Mouse (Mus musculus) embryonic facial prominence, embryonic 12.5 days (tissue): ENCODE data around the gene Sergef. TPM values are rescaled to one million over a fixed set of nuclear protein-coding genes. Genes with fewer than 3 reads are reported as not detected.
"Not testable (repeated sequence)": the region's sequence is repeated elsewhere in the genome, so short reads cannot be mapped to it uniquely, and the experiment has no call there.

Experiments used
- ATAC-seq: fragments of 200-750 bp; cut with Nextera tagmentation; 2 replicates; pipeline ENCODE4 v1.8.0; 2017; ENCODE audit not compliant: insufficient number of reproducible peaks, insufficient read depth, low FRiP score, low TSS enrichment
- H3K27ac ChIP-seq: fragments of 300-500 bp; sonication (generic); 2 replicates; pipeline ENCODE4 v1.5.1; 2016; ENCODE audit warnings: mild to moderate bottlenecking
- H3K27me3 ChIP-seq: fragments of 300-500 bp; sonication (generic); 2 replicates; pipeline ENCODE4 v1.6.1; 2016; ENCODE audit warnings: mild to moderate bottlenecking, moderate library complexity
- H3K36me3 ChIP-seq: fragments of 300-500 bp; sonication (generic); 2 replicates; pipeline ENCODE4 v1.6.1; 2016; ENCODE audit warnings: mild to moderate bottlenecking
- H3K4me1 ChIP-seq: fragments of 300-500 bp; sonication (generic); 2 replicates; pipeline ENCODE4 v1.6.1; 2016
- H3K4me2 ChIP-seq: fragments of 300-500 bp; sonication (generic); replicated peaks from 2 replicates; pipeline ENCODE4 v1.6.1; 2016; ENCODE audit warnings: mild to moderate bottlenecking, moderate library complexity
- H3K4me3 ChIP-seq: fragments of 300-500 bp; sonication (generic); 2 replicates; pipeline ENCODE4 v1.5.1; 2016; ENCODE audit warnings: mild to moderate bottlenecking
- H3K9ac ChIP-seq: fragments of 300-500 bp; sonication (generic); 2 replicates; pipeline ENCODE4 v1.6.1; 2016; ENCODE audit warnings: mild to moderate bottlenecking, moderate library complexity
- H3K9me3 ChIP-seq: fragments of 300-500 bp; sonication (generic); 2 replicates; pipeline ENCODE4 v1.6.1; 2016; ENCODE audit warnings: mild to moderate bottlenecking, moderate library complexity
- WGBS: fragments of 180-500 bp; shearing (Covaris S2); methylation state at CpG from one replicate; pipeline ENCODE4 v1.1.7; 2016; 5-methylcytosine and 5-hydroxymethylcytosine counted together
- polyA plus RNA-seq: library from polyadenylated mRNA; unstranded; fragments of >200 nt; fragmentation: Nextera tagmentation; extraction: Ambion mirVana; gene quantifications from 2 replicates; pipeline ENCODE4 v1.2.1, GENCODE M21; 2016

The Sergef gene
- polyA plus RNA-seq, result 13.5 and 14.1 TPM in 2 replicates

DNA sequence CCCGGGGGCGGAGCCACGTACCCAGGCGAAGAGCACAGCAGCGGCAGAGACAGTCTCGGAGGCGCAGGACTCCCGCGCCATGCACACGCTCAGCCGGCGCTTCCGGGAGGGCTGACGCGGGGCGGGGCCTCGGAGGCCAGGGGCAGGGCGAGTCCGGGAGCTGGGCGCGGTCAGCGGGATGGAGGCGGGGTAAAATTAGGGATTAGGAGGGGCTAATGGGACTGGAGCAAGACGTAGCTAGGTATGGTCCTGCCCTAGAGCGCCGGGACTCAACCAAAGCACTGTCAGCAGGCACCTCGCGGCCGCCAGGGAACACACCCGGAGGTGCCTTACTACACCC is at the start of gene Sergef:
Gene Sergef (minus strand): TSS at position 116 of the 340 bp plus-strand sequence.
- WGBS, result under 1% methylated on average over 30 of the region's 30 CpGs
- H3K9ac ChIP-seq, result peak within 1 kb of the TSS; percentile 66
- peak within 1 kb of the TSS; percentile 64 for H3K4me3 ChIP-seq
- H3K9me3 ChIP-seq, result no peaks in the 10 kb centered on the region
- H3K27ac ChIP-seq, result peak within 1 kb of the TSS; percentile 14; the same call in 1 of the 2 replicates
- peak; percentile 92 for ATAC-seq
- H3K4me1 ChIP-seq, result peaks cover 11% of the 10 kb centered on the region; the same call in 1 of the 2 replicates
- no peaks in the 10 kb centered on the region for H3K36me3 ChIP-seq
- peaks cover 8% of the 10 kb centered on the region; the same call in 1 of the 2 replicates for H3K27me3 ChIP-seq
- peak within 1 kb of the TSS; percentile 86 for H3K4me2 ChIP-seq

DNA sequence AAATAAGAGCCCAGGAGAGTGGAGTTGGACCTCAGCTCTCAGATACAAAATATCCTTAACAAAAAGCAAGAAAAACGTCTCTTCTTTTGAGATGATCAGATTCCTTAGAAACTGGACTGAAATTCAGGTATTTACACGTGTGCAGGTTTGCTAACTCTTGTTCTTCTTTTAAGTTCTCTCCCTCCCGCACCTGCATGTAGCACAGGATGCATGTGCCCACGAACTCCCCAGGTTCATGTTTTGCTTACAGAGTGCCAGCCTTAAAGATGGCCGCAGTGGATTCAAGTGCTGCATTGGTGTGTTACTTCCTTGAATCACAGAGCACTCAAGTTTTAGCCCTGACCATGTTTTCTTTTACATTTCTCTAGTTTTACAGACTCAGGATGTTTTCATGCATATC is 47.2 kb upstream of the Sergef start:
- H3K27ac ChIP-seq, result no peak overlapping the region
- no peak overlapping the region for H3K4me2 ChIP-seq
- no peak overlapping the region for H3K9ac ChIP-seq
- H3K4me1 ChIP-seq, result no peaks in the 10 kb centered on the region
- H3K27me3 ChIP-seq, result no peaks in the 10 kb centered on the region
- H3K9me3 ChIP-seq, result no peaks in the 10 kb centered on the region
- no peak overlapping the region for H3K4me3 ChIP-seq
- 85% methylated on average over 5 of the region's 5 CpGs for WGBS
- no peak for ATAC-seq
- H3K36me3 ChIP-seq, result peaks cover 31% of the 10 kb centered on the region

DNA sequence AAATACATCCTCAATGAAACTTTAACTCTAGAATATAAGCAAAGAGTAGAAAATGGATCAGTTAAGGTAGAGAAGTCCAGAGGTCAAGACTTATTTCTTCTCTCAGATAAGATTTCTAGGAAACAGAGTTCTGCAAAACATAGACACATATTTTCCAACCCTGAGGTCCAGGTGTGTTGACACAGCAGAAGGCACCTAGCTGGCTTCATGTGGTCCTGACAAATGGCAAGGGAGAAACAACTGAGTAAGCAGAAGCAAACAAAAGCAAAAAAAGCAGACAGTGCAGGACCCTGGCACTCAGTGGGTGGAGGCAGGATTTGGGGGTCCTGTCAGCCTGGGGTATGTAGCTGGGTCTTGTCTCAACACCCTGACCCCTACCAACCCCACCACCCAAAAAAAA is 41.1 kb upstream of the Sergef start:
- Histone ChIP-seq H3K4me2 (no peak overlapping the region), H3K36me3 (no peaks in the 10 kb centered on the region), H3K27me3 (no peaks in the 10 kb centered on the region), H3K9me3 (no peaks in the 10 kb centered on the region), H3K27ac (no peak overlapping the region), H3K9ac (no peak overlapping the region), H3K4me3 (no peak overlapping the region), H3K4me1 (peaks cover 4% of the 10 kb centered on the region; the same call in 1 of the 2 replicates)
- ATAC-seq, result no peak

DNA sequence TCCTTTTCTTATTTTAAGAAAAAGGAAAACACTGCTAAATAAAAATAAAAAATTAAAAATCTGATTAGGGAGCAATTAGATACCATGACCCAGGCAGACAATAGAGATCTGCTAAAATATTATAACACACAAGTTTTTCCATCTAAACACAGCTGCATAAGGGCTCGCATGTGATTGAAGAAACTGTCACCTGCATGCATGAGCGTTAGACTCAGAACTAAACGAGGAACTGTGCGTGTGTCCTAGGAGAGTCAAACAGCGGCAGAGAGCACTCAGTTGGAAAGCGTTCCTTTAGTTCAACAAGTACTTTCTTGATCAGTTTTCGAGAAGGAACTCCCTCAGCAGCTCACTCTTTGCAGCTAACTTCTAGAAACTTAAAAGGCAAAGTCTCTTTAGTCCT is 39.4 kb upstream of the Sergef start:
- not testable (repeated sequence) for H3K4me1 ChIP-seq, H3K4me3 ChIP-seq, H3K36me3 ChIP-seq, H3K9me3 ChIP-seq, ATAC-seq, H3K9ac ChIP-seq, H3K4me2 ChIP-seq, H3K27ac ChIP-seq, H3K27me3 ChIP-seq
- WGBS, result 88% methylated on average over 7 of the region's 7 CpGs

DNA sequence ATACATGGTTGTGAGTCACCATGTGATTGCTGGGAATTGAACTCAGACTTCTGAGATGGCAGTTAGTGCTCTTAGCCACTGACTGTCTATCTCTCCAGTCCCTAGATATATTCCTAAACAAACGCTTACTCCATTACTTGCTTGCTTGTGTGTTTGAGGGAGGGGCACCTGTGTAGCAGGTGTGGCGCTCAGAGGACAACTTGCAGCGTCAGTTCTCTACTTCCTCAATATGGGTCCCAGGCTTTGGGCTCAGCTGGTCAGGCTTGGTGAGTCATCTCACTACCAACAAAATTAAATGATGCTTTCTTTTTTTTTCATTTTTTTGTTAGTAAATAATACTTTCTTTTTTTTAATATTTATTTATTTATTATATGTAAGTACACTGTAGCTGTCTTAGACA is 38.8 kb upstream of the Sergef start:
- Histone ChIP-seq H3K4me1 (peaks cover 4% of the 10 kb centered on the region; the same call in 1 of the 2 replicates), H3K4me2 (no peak overlapping the region), H3K9me3 (no peaks in the 10 kb centered on the region), H3K4me3 (no peak overlapping the region), H3K27ac (no peak overlapping the region), H3K36me3 (no peaks in the 10 kb centered on the region), H3K27me3 (no peaks in the 10 kb centered on the region), H3K9ac (no peak overlapping the region)
- no peak for ATAC-seq
- 90% methylated on average over 3 of the region's 3 CpGs for WGBS

DNA sequence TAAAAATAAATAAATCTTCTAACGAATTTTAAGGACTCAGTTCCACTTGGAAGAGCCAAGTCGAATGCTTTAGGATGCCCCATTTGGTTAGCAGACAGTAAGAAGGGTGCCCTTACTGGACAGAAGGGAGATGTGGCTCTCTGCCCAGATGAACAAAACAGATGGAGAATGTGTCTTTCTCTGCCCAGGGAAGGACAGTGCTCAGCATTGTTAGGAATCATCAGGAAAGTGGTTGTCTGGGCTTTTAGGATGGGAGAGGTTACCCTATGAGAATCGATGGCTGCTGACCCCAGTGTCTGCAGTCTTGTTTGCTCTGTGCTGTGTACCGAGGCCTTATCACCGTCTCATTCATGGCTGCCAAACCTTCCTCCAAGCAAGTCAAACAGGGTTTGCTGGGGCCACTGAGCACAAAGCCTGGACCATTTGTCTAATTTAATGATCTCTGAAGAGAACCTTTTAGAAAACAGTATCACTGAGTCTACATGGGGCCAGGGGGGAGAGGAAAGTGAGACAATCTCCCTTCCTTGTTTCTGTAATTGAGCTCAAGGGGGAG is 37.3 kb upstream of the Sergef start:
- H3K36me3 ChIP-seq, result no peaks in the 10 kb centered on the region
- ATAC-seq, result no peak
- H3K4me3 ChIP-seq, result no peak overlapping the region
- no peak overlapping the region for H3K27ac ChIP-seq
- H3K9me3 ChIP-seq, result no peaks in the 10 kb centered on the region
- 67% methylated on average over 5 of the region's 5 CpGs for WGBS
- H3K4me1 ChIP-seq, result peaks cover 11% of the 10 kb centered on the region
- no peak overlapping the region for H3K4me2 ChIP-seq
- H3K9ac ChIP-seq, result no peak overlapping the region
- H3K27me3 ChIP-seq, result 0 out of 2 replicates have a peak, but pooled peaks cover 2% of the 10 kb centered on the region

DNA sequence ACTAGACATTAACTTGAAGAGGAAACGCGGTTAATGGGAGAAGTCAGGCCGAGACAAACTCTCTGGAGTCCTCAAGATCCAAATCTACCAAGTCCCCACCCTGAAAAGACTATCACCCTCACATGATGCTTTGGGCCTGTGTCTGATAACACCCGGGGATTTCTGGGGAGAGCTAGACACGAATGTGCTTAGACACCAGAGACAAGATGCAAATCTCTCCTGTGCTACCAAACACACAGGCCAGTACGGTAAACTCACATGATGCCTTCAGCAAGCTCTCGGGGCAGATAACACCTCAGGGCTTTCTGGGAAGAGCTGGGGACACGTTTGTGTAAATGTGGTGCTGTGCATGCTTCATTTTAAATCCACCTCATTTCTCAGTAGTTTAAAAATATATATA is 36.3 kb upstream of the Sergef start:
- 75% methylated on average over 8 of the region's 8 CpGs for WGBS
- H3K9ac ChIP-seq, result no peak overlapping the region
- ATAC-seq, result no peak
- H3K4me3 ChIP-seq, result no peak overlapping the region
- H3K4me2 ChIP-seq, result no peak overlapping the region
- H3K27ac ChIP-seq, result no peak overlapping the region
- peaks cover 11% of the 10 kb centered on the region for H3K4me1 ChIP-seq
- no peaks in the 10 kb centered on the region for H3K36me3 ChIP-seq
- H3K27me3 ChIP-seq, result 0 out of 2 replicates have a peak, but pooled peaks cover 2% of the 10 kb centered on the region
- no peaks in the 10 kb centered on the region for H3K9me3 ChIP-seq

DNA sequence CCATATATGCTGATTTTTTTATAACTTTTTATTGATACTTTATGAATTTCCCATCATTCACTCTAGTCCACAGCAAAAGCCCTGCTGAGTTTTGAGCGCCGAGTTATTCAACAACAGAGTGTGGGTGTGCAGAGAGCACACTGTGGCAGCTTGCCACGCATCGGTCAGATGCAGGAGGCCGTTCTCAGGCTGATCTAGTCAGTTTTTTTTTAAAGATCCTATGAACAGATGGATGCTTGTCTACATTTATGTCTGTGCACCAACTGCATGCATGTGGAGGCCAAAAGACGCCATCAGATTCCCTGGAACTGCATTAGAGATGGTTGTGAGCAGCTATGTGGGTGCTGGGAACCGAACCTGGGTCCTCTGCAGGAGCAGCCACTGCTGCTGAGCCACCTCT is 35.5 kb upstream of the Sergef start:
- Histone ChIP-seq H3K4me1 (peaks cover 11% of the 10 kb centered on the region), H3K9ac (no peak overlapping the region), H3K9me3 (no peaks in the 10 kb centered on the region), H3K36me3 (no peaks in the 10 kb centered on the region), H3K27me3 (0 out of 2 replicates have a peak, but pooled peaks cover 2% of the 10 kb centered on the region), H3K27ac (no peak overlapping the region), H3K4me3 (no peak overlapping the region), H3K4me2 (no peak overlapping the region)
- ATAC-seq, result no peak
- WGBS, result 92% methylated on average over 7 of the region's 7 CpGs

DNA sequence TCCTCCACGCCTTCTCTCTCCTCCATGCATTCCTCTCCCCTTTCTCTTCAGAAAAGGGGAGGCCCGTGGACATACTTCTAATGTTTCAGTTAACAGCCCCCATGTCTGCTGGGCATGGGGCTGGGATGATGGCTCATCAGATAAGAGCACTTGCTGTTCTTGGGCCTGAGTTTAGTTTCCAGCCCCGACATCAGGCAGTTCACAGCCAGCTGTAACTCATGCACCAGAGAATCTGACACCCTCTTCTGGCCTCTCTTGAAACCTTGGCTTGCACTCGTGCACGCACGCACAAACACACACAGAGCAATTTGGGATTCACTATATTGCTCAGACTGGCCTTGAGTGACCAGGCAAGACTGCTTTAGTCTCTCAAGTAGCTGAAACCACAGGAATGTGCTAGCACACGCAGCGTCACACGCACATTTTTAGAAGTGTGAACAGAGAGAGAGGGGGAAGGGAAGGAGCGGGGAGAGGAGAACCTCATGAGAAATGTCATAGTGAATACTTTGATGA is 32.6 kb upstream of the Sergef start, which contains the start of gene Tph1:
Gene Tph1 (minus strand): TSS at position 378 of the 513 bp plus-strand sequence.
- H3K27ac ChIP-seq, result no peak within 1 kb of the TSS
- no peak within 1 kb of the TSS for H3K9ac ChIP-seq
- 42% methylated on average over 10 of the region's 10 CpGs for WGBS
- no peak within 1 kb of the TSS for H3K4me3 ChIP-seq
- H3K36me3 ChIP-seq, result no peaks in the 10 kb centered on the region
- no peak for ATAC-seq
- H3K27me3 ChIP-seq, result 0 out of 2 replicates have a peak, but pooled peaks cover 3% of the 10 kb centered on the region
- peaks cover 13% of the 10 kb centered on the region for H3K4me1 ChIP-seq
- H3K9me3 ChIP-seq, result no peaks in the 10 kb centered on the region
- H3K4me2 ChIP-seq, result no peak within 1 kb of the TSS

DNA sequence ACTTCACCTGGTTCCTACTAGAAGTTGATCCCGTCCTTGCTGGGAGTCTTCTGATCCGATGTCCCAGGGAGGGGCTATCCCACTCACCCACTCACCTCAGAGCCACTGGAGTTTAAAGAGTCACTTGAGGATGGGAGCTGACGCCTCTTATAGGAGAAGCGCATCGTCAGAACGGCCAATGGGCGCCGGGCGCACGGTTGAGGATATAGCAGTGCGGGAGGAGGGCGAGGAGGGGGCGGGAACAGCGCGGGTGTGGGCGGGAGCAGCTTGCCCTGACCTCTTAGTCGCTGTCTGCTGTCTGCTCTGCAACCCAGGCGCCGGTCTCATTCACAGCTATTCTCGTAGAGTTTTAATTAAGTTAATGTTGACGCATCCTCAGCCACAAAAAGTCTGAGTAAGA is 27.6 kb upstream of the Sergef start:
- 2% methylated on average over 20 of the region's 21 CpGs for WGBS
- no peak overlapping the region for H3K27ac ChIP-seq
- peak overlapping the region; percentile 39 for H3K4me2 ChIP-seq
- peaks cover 11% of the 10 kb centered on the region for H3K27me3 ChIP-seq
- ATAC-seq, result 0 out of 2 replicates have a peak, but pooled peaks have one; percentile 60
- H3K4me3 ChIP-seq, result no peak overlapping the region
- no peak overlapping the region for H3K9ac ChIP-seq
- no peaks in the 10 kb centered on the region for H3K9me3 ChIP-seq
- H3K4me1 ChIP-seq, result peaks cover 9% of the 10 kb centered on the region
- no peaks in the 10 kb centered on the region for H3K36me3 ChIP-seq

DNA sequence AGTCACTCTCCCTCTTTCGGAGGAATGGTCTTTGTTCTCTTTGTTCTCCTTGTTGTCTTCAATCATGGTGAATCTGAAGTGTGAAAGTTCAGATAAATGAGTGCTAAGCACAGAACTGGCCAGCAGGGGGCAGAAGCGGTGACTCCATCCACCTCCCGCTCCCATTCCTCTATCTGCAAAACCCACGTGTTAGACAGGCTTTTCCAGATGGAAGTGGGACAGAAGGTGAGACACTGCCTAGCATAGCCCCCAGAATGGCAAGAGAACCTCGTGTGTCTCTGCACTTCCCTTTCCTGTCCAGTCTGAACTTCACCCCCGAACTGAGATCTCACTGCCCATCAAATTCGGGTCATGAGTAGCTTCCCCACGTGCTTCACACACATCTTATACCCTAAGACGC is 25.6 kb upstream of the Sergef start:
- Histone ChIP-seq H3K4me3 (no peak overlapping the region), H3K9ac (no peak overlapping the region), H3K4me1 (peaks cover 6% of the 10 kb centered on the region; the same call in 1 of the 2 replicates), H3K27me3 (peaks cover 11% of the 10 kb centered on the region), H3K36me3 (no peaks in the 10 kb centered on the region), H3K9me3 (no peaks in the 10 kb centered on the region), H3K4me2 (no peak overlapping the region), H3K27ac (no peak overlapping the region)
- ATAC-seq, result no peak
- 40% methylated on average over 9 of the region's 9 CpGs for WGBS

DNA sequence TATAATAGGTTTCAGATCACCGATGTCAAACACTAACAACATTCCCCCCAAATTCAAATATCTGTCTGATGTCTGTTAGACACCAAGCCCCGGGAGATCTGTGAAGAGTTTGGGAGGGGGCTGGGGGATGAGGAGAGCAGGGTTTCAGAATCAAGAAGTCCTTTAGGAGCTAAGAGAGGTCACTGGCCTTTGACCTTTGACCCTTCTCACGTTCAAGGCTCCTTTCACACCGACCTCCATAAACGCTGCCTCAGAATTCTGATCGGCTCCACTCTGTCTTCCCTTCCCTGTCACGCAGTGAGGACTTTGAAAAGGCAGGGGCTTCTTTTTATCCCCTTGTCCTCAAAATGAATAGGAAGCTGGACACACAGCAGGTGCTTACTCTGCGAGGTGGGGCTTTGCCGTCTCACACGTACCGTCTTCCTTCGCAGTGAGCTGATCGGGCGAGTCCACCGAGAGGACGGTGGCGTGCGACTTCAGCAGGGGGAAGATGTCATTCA is 22.0 kb upstream of the Sergef start:
- no peak overlapping the region for H3K4me3 ChIP-seq
- no peaks in the 10 kb centered on the region for H3K36me3 ChIP-seq
- H3K9me3 ChIP-seq, result no peaks in the 10 kb centered on the region
- no peak for ATAC-seq
- no peak overlapping the region for H3K27ac ChIP-seq
- peaks cover 4% of the 10 kb centered on the region for H3K27me3 ChIP-seq
- H3K4me2 ChIP-seq, result no peak overlapping the region
- H3K9ac ChIP-seq, result no peak overlapping the region
- WGBS, result 41% methylated on average over 18 of the region's 18 CpGs
- no peaks in the 10 kb centered on the region for H3K4me1 ChIP-seq
